Comparison of ENCODE assay signal across 12 mouse cellular contexts in genomic region chr19:55710841-55711240, GRCm38 (mm10).
"Had no signal": no experiment of that assay in that cellular context is flagged by ENCODE, and none has a peak within 500 bp of the region (broad histone marks: within the 10 kb centered on the region; RNA-seq: fewer than 3 reads in every experiment).

No protein-coding gene starts in this region.

- DNase-seq: left cerebral cortex, postnatal 4 days; liver; liver, embryonic 13.5 days; liver, postnatal 0 days; lung, adult 18-20 months; lung, adult 2 months; lung, embryonic 14.5 days; lung, postnatal 10 days; lung, postnatal 14 days; lung, postnatal 36 days; lung, postnatal 4 days; midbrain, embryonic 14.5 days had no signal
